Mouse (Mus musculus) gastrocnemius, postnatal 36 days (tissue): ENCODE measurements around the gene Arl8b. TPM values are rescaled to one million over a fixed set of nuclear protein-coding genes. Genes with fewer than 3 reads are reported as not detected.
A peak's percentile ranks its signal among the peaks of the same experiment; 100 is the strongest.

Source experiments
- DNase-seq, 2 experiments: peaks; one replicate each; pipeline ENCODE4 v3.0.0; 2022
- intact Hi-C: fragments of 180-260 bp; cut with DNase I; formaldehyde crosslinking; loops from one replicate; pipeline ENCODE4 v1.15.1; 2025
- total RNA-seq, 2 experiments: library from RNA; stranded (reverse); gene quantifications; 2 replicates each; pipeline ENCODE4 v1.2.3; 2021

The Arl8b gene
- total RNA-seq, 2 experiments from 2014 or later: 94.7 to 103 TPM

GRCm38 (mm10) chr6:108783184-108783881, 434 bp downstream of the Arl8b start:
- intact Hi-C loops: loop anchor here (2.0 kb wide), 1 partner anchor 47 kb away; no protein-coding TSS in a partner anchor
- peak in 1 of 2 experiments; percentile 5 for DNase-seq

GRCm38 (mm10) chr6:108784056-108784455, 1.2 kb downstream of the Arl8b start:
- intact Hi-C loops: no loop called here
- no peak for DNase-seq

- no peak for DNase-seq
- intact Hi-C loops: no loop called here
Observed at GRCm38 (mm10) chr6:108784796-108785195, 1.9 kb downstream of the Arl8b start.

GRCm38 (mm10) chr6:108785551-108785950, 2.7 kb downstream of the Arl8b start:
- intact Hi-C loops: no loop called here
- DNase-seq: no peak

- DNase-seq: no peak
- intact Hi-C loops: no loop called here
Observed at GRCm38 (mm10) chr6:108791498-108791897, 8.6 kb downstream of the Arl8b start.

GRCm38 (mm10) chr6:108795912-108796311, 13.0 kb downstream of the Arl8b start:
- intact Hi-C loops: no loop called here

GRCm38 (mm10) chr6:108796706-108797105, 13.8 kb downstream of the Arl8b start:
- intact Hi-C loops: no loop called here
- peak in 1 of 2 experiments; percentile 14 for DNase-seq

More at GRCm38 (mm10) chr6:108795912-108796311, 13.0 kb downstream of the Arl8b start:
- no peak for DNase-seq

- DNase-seq: no peak
- intact Hi-C loops: no loop called here
Observed at GRCm38 (mm10) chr6:108805194-108805593, 22.3 kb downstream of the Arl8b start.

GRCm38 (mm10) chr6:108805871-108806270, 23.0 kb downstream of the Arl8b start:
- intact Hi-C loops: no loop called here
- no peak for DNase-seq

- intact Hi-C loops: no loop called here
- no peak for DNase-seq
Observed at GRCm38 (mm10) chr6:108807446-108807845, 24.5 kb downstream of the Arl8b start.

- intact Hi-C loops: no loop called here
- no peak for DNase-seq
Observed at GRCm38 (mm10) chr6:108808786-108809185, 25.9 kb downstream of the Arl8b start.

- no peak for DNase-seq
- intact Hi-C loops: no loop called here
Observed at GRCm38 (mm10) chr6:108810237-108810636, 27.3 kb downstream of the Arl8b start.

GRCm38 (mm10) chr6:108812134-108812533, 29.2 kb downstream of the Arl8b start:
- intact Hi-C loops: no loop called here
- no peak for DNase-seq

- no peak for DNase-seq
- intact Hi-C loops: no loop called here
Observed at GRCm38 (mm10) chr6:108817510-108817909, 34.6 kb downstream of the Arl8b start.

- intact Hi-C loops: no loop called here
- DNase-seq: no peak
Observed at GRCm38 (mm10) chr6:108824816-108825545, 42.1 kb downstream of the Arl8b start.

GRCm38 (mm10) chr6:108826070-108826469, 43.2 kb downstream of the Arl8b start:
- DNase-seq: no peak
- intact Hi-C loops: no loop called here

GRCm38 (mm10) chr6:108827336-108827920, 44.5 kb downstream of the Arl8b start:
- no peak for DNase-seq
- intact Hi-C loops: no loop called here

GRCm38 (mm10) chr6:108828234-108828868, 45.5 kb downstream of the Arl8b start, which contains the start of gene Edem1:
Gene Edem1, plus strand, starts transcription at chr6:108828641.
- peak; percentile 98 to 99 for DNase-seq
- intact Hi-C loops: no loop called here

- DNase-seq: no peak
- intact Hi-C loops: no loop called here
Observed at GRCm38 (mm10) chr6:108828872-108829271, 46.0 kb downstream of the Arl8b start.
